Mouse (Mus musculus): ENCODE measurements around the gene Wdr6. TPM values are rescaled to one million over a fixed set of nuclear protein-coding genes. Genes with fewer than 3 reads are reported as not detected.
A peak's percentile ranks its signal among the peaks of the same experiment; 100 is the strongest.

The Wdr6 gene
- total RNA-seq, 2 experiments from 2014 or later, result 282 TPM

GRCm38 (mm10) chr9:108575321-108576297 lies 2.9 kb downstream of the Wdr6 start:
- intact Hi-C loops (cut with DNase I), result no loop called here
- no peak for DNase-seq (ENCODE audit: extremely low spot score in 1 of 2, low spot score in 2 of 2)

GRCm38 (mm10) chr9:108574921-108575320 lies 3.6 kb downstream of the Wdr6 start:
- intact Hi-C loops (cut with DNase I), result no loop called here
- DNase-seq (ENCODE audit: extremely low spot score in 1 of 2, low spot score in 2 of 2), result no peak

GRCm38 (mm10) chr9:108573774-108574690 lies 4.5 kb downstream of the Wdr6 start:
- intact Hi-C loops (cut with DNase I), result no loop called here
- DNase-seq (ENCODE audit: extremely low spot score in 1 of 2, low spot score in 2 of 2), result peak in 1 of 2 experiments; percentile 82

GRCm38 (mm10) chr9:108572321-108572720 lies 6.2 kb downstream of the Wdr6 start:
- DNase-seq (ENCODE audit: extremely low spot score in 1 of 2, low spot score in 2 of 2), result peak in 1 of 2 experiments; percentile 2
- intact Hi-C loops (cut with DNase I), result no loop called here

- DNase-seq (ENCODE audit: extremely low spot score in 1 of 2, low spot score in 2 of 2), result peak in 1 of 2 experiments; percentile 3
- intact Hi-C loops (cut with DNase I), result no loop called here
These were observed 7.1 kb downstream of the Wdr6 start for GRCm38 (mm10) chr9:108571401-108571973.

- intact Hi-C loops (cut with DNase I), result no loop called here
- DNase-seq (ENCODE audit: extremely low spot score in 1 of 2, low spot score in 2 of 2), result peak; percentile 53 to 89
These were observed 8.2 kb downstream of the Wdr6 start for GRCm38 (mm10) chr9:108570207-108570896.

GRCm38 (mm10) chr9:108569381-108570206 lies 8.9 kb downstream of the Wdr6 start, which contains the start of gene Dalrd3:
Gene Dalrd3 (plus strand): TSS chr9:108569886.
- intact Hi-C loops (cut with DNase I), result no loop called here

GRCm38 (mm10) chr9:108568511-108568921 lies 10.0 kb downstream of the Wdr6 start:
- no peak for DNase-seq (ENCODE audit: extremely low spot score in 1 of 2, low spot score in 2 of 2)
- intact Hi-C loops (cut with DNase I), result no loop called here

More at GRCm38 (mm10) chr9:108569381-108570206, 8.9 kb downstream of the Wdr6 start, which contains the start of gene Dalrd3:
- DNase-seq (ENCODE audit: extremely low spot score in 1 of 2, low spot score in 2 of 2), result peak; percentile 90 to 93

GRCm38 (mm10) chr9:108567931-108568419 lies 10.6 kb downstream of the Wdr6 start:
- intact Hi-C loops (cut with DNase I), result no loop called here
- DNase-seq (ENCODE audit: extremely low spot score in 1 of 2, low spot score in 2 of 2), result no peak

- DNase-seq (ENCODE audit: extremely low spot score in 1 of 2, low spot score in 2 of 2), result peak; percentile 94 to 98
- intact Hi-C loops (cut with DNase I), result no loop called here
These were observed 11.4 kb downstream of the Wdr6 start, which contains the start of gene Ndufaf3 for GRCm38 (mm10) chr9:108566815-108567776. Gene Ndufaf3 (minus strand): TSS chr9:108567434.

- no peak for DNase-seq (ENCODE audit: extremely low spot score in 1 of 2, low spot score in 2 of 2)
- intact Hi-C loops (cut with DNase I), result no loop called here
These were observed 12.4 kb downstream of the Wdr6 start for GRCm38 (mm10) chr9:108565881-108566814.

- no peak for DNase-seq (ENCODE audit: extremely low spot score in 1 of 2, low spot score in 2 of 2)
- intact Hi-C loops (cut with DNase I), result no loop called here
These were observed 14.4 kb downstream of the Wdr6 start for GRCm38 (mm10) chr9:108564131-108564530.

GRCm38 (mm10) chr9:108563671-108564070 lies 14.9 kb downstream of the Wdr6 start:
- no peak for DNase-seq (ENCODE audit: extremely low spot score in 1 of 2, low spot score in 2 of 2)
- intact Hi-C loops (cut with DNase I), result no loop called here

GRCm38 (mm10) chr9:108560227-108560841 lies 18.2 kb downstream of the Wdr6 start, which contains the start of gene Impdh2:
Gene Impdh2 (plus strand): TSS chr9:108560286.
- intact Hi-C loops (cut with DNase I), result no loop called here
- peak; percentile 95 to 97 for DNase-seq (ENCODE audit: extremely low spot score in 1 of 2, low spot score in 2 of 2)

- no peak for DNase-seq (ENCODE audit: extremely low spot score in 1 of 2, low spot score in 2 of 2)
- intact Hi-C loops (cut with DNase I), result loop anchor here (1.0 to 5.0 kb wide), 2 partner anchors 24 to 42 kb away; partner anchors contain the start of gene Qrich1
These were observed 19.4 kb downstream of the Wdr6 start for GRCm38 (mm10) chr9:108559169-108559568.

Measured in left cerebral cortex, postnatal 10 days (tissue).